Mouse (Mus musculus) C2C12 (cell line): ENCODE results near the gene Nptx1.

Source experiments
- CEBPB ChIP-seq: IDR thresholded peaks from one replicate; pipeline ENCODE4 v1.6.1; 2011; ENCODE audit warnings: low read depth, mild to moderate bottlenecking, control low read depth, moderate library complexity
- CTCF ChIP-seq: IDR thresholded peaks from one replicate; pipeline ENCODE4 v1.5.1; 2011; ENCODE audit not compliant: control insufficient read depth, insufficient read depth, insufficient read length
- FOSL1 ChIP-seq: IDR thresholded peaks from one replicate; pipeline ENCODE4 v1.8.0; 2011; ENCODE audit warnings: mild to moderate bottlenecking, low read length; ENCODE audit not compliant: poor library complexity, insufficient read depth, severe bottlenecking
- MAX ChIP-seq: IDR thresholded peaks from one replicate; pipeline ENCODE4 v1.6.1; 2011; ENCODE audit warnings: mild to moderate bottlenecking, control low read depth
- MYOD1 ChIP-seq: IDR thresholded peaks from one replicate; pipeline ENCODE4 v1.6.1; 2011; ENCODE audit warnings: low read depth; ENCODE audit not compliant: control insufficient read depth, insufficient read length
- MYOG ChIP-seq: IDR thresholded peaks from one replicate; pipeline ENCODE4 v1.6.1; 2011; ENCODE audit not compliant: control insufficient read depth, insufficient read length; ENCODE audit errors: extremely low read depth
- USF1 ChIP-seq: IDR thresholded peaks from one replicate; pipeline ENCODE4 v1.6.1; 2011; ENCODE audit warnings: low read depth, mild to moderate bottlenecking, control low read depth, moderate library complexity

GRCm38 (mm10) chr11:119499297-119499696 is 48.3 kb downstream of the Nptx1 start:
- TF ChIP-seq CTCF (no peak), MAX (no peak), FOSL1 (no peak), MYOD1 (no peak), CEBPB (no peak), USF1 (no peak), MYOG (no peak)
